Mouse (Mus musculus) liver, adult 2 months (tissue): Measurements from ENCODE around the gene Tax1bp3.

Source experiments
- CTCF ChIP-seq: fragments of 200-500 bp; IDR thresholded peaks from 2 replicates; pipeline ENCODE4 v1.5.1; 2011; ENCODE audit warnings: low read depth, low read length, control low read depth
- POLR2A ChIP-seq: fragments of 200-500 bp; IDR thresholded peaks from 2 replicates; pipeline ENCODE4 v1.6.1; 2011; ENCODE audit warnings: low read length, control low read depth; ENCODE audit not compliant: insufficient read depth; ENCODE audit errors: extremely low read depth

DNA sequence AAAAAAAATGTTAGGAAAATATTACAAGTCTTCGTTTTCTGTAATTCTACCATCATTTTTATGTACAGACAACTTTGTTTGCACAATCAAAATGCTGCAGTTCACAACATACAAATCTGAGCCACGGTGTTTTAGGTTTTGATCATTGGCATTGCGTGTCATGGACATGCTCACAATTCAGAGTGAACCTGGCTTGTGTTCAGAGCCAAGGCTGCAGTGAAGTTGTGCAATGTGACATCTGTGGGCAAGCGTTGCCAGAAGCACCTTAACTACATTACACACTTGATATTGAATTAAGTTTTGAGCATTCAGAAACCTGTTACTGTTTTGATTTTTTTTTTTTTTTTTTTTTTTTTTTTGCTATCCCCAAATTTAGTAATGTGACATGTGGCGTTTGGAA lies 53.2 kb downstream of the Tax1bp3 start:
- TF ChIP-seq POLR2A (no peak), CTCF (no peak)
